Mouse (Mus musculus): ENCODE measurements around the gene Socs7. TPM values are rescaled to one million over a fixed set of nuclear protein-coding genes. Genes with fewer than 3 reads are reported as not detected.
"Not testable (repeated sequence)": the region's sequence is repeated elsewhere in the genome, so short reads cannot be mapped to it uniquely, and the experiment has no call there.

Socs7 gene
- 10 to 100 TPM; 87.3 to 94.1 TPM for total RNA-seq (2021)

DNA sequence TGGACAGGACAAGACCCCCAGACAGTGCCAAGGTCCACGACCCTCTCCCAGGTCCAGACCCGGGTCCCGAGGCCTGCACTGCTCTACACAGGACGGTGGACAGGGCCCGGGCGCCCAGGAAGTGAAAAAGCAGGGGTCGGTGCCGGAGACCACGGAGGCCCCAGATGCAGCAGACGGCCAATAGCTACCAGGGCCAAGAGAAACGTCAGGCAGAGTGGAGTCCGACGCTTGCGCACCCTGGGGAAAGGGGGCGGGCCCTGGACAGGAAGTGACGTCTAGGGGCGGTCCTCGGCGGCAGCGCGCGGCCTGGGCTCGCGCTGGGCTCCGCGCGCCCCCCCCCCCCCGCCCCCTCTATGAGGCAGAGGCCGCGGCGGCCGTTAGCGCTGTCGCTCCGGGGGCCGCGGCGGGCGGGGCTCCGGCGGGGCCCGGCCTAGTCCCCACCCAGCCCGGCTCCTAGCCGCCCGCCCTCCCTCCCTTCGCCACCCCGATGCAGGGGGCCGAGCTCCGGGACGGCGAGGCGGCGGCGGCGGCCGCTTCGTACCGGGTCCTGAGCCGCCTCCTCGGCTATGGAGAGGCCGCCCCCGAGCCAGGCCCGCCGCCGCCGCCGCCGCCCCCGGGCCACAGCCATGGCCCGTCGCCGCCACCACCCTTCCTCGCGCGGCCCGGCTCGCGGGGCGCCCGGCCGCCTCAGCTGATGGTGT, at the start of gene Socs7:
Socs7 (plus strand) TSS at position 604 of the 701 bp plus-strand sequence.
- intact Hi-C loops (cut with DNase I): loop anchor here (2.0 kb wide), 1 partner anchor 39 kb away; no protein-coding TSS in a partner anchor
- DNase-seq (ENCODE audit: low spot score in 2 of 2): peak; percentile 94 to 97

DNA sequence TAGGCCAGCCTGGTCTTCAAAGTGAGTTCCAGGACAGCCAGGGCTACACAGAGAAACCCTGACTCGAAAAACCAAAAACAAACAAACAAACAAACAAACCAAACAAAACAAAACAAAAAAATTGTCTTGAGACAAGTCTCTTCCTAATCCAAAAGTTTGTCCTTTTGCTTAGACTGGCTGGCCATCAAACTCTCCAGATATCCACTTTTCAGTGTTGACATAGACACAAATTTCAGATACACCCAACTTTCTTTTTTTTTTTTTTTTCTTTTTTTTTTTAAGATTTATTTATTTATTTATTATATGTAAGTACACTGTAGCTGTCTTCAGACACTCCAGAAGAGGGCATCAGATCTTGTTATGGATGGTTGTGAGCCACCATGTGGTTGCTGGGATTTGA, 49.5 kb upstream of the Socs7 start:
- not testable (repeated sequence) for DNase-seq (ENCODE audit: low spot score in 2 of 2)
- intact Hi-C loops (cut with DNase I): loop anchor here (5.0 kb wide), 2 partner anchors 71 to 116 kb away; no protein-coding TSS in a partner anchor

DNA sequence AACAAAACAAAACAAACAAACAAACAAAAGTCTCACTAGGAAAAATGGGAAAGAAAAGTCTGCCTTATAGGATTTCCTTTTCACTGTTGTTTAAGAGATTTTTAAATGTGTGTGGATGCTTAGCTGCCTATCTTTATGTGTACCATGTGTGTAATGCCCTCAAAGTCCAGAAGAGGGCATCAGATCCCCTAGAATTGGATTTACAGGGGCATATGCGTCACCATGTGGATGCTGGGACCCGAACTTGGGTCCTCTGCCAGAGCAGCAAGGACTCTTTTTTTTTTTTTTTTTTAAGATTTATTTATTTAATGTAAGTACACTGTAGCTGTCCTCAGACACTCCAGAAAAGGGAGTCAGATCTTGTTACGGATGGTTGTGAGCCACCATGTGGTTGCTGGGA, 48.2 kb upstream of the Socs7 start:
- DNase-seq (ENCODE audit: low spot score in 2 of 2): no peak
- intact Hi-C loops (cut with DNase I): loop anchor here (5.0 kb wide), 2 partner anchors 72 to 117 kb away; no protein-coding TSS in a partner anchor

DNA sequence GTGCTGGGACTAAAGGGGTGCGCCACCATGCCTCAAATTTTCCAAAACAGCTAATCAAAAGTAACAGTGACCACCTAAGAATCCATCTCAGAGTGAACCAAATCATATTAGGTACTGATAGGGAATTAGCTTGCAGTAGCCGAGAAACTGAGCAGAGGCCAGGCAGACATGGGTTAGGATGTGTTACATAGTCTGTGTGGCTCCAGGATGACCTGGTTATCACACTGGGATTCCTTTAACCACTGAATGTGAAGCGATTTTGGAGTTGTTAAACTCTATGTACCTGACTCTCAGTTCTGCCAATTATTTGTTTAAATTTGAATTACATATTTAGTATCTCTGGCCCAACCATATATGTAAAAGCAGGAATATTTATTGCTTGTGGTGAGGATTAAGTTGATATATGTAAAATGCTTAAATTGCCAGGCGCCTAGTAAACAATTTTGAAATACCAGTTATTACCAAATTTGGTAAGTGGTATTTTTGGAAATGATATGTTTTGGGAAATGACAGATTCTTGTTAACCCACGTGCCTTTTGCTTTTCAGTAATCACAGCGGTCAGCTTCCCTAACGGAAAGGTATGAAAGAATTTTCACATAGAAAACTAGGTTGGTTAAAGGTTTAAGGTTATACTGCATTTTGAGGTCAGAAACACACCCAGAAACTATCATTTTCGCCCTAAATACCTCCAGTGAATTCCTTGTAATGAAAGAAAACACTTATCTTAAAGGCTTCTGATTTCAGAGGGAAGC, 47.4 kb upstream of the Socs7 start:
- DNase-seq (ENCODE audit: low spot score in 2 of 2): no peak
- intact Hi-C loops (cut with DNase I): loop anchor here (5.0 kb wide), 2 partner anchors 73 to 118 kb away; no protein-coding TSS in a partner anchor

GRCm38 (mm10) chr11:97315504-97316503, 46.5 kb upstream of the Socs7 start, which contains the start of gene Mrpl45:
Mrpl45 (plus strand) TSS chr11:97315716.
- intact Hi-C loops (cut with DNase I): no loop called here
- DNase-seq (ENCODE audit: low spot score in 2 of 2): peak; percentile 99

GRCm38 (mm10) chr11:97321197-97321596, 41.2 kb upstream of the Socs7 start:
- no peak for DNase-seq (ENCODE audit: low spot score in 2 of 2)
- intact Hi-C loops (cut with DNase I): no loop called here

GRCm38 (mm10) chr11:97321894-97322600, 40.3 kb upstream of the Socs7 start:
- intact Hi-C loops (cut with DNase I): not testable (repeated sequence)

GRCm38 (mm10) chr11:97325224-97325623, 37.1 kb upstream of the Socs7 start:
- DNase-seq (ENCODE audit: low spot score in 2 of 2): no peak
- intact Hi-C loops (cut with DNase I): no loop called here

More at GRCm38 (mm10) chr11:97321894-97322600, 40.3 kb upstream of the Socs7 start:
- DNase-seq (ENCODE audit: low spot score in 2 of 2): not testable (repeated sequence)

GRCm38 (mm10) chr11:97328148-97328547, 34.2 kb upstream of the Socs7 start:
- DNase-seq (ENCODE audit: low spot score in 2 of 2): peak; percentile 50 to 62
- intact Hi-C loops (cut with DNase I): no loop called here

DNA sequence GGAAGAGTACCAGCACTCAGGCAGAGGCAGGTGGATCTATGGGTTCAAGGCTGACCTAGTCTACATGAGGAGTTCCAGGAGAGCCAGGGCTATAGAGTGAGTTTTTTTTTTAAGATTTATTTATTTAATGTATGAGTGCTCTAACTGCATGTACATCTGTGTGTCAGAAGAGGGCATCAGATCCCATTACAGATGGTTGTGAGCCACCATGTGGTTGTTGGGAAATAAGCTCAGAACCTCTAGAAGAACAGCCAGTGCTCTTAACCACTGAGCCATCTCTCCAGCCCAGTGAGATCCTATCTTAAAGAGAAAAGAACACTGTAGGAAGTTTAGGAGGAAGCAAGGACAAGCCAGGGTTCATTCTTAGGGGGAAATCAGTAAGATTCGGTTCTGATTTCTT, 32.0 kb upstream of the Socs7 start:
- intact Hi-C loops (cut with DNase I): no loop called here
- DNase-seq (ENCODE audit: low spot score in 2 of 2): no peak

DNA sequence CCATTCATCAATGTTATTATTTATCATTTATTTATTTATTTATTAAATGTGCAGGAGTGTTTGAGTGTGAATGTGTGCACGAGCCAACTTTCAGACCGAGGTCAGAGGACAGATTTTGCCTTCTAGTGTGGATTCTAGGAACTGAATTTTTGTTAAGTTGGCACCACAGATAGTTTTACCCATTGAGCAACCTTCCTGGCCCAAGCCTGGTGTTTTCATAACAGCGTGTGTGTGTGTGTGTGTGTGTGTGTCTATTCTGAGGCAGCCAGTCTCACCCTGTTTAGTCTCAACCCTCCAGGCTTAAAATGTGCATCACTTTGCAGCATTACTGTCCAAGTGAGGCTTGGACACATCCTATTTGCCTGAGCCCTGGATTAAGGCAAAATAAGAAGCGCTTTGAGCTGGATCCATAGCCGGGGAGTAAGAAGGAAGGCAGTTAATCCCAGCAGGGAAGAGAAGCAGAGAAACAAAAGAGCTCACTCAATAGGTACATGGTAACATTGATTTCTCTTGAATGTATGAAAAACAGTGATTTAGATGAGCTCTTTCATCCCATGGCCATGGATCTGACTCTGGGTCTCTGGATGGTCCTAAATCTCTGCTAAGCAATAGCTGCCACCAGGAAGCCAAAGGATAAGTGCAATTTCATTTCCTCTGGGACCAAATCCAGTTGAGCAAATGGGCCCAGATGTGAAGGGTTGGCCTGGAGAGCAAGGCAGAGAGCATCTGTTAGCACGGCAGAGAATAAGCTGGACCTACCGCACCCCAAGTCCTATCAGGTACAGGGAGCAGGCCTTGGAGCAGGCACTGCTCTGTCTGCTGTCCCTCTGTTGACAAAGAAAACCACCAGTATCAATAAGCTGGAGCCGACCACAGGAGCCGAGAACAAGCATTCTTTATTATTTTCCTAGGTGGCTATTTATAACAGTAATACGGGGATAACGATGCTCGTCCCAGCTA, 30.8 kb upstream of the Socs7 start:
- no peak for DNase-seq (ENCODE audit: low spot score in 2 of 2)
- intact Hi-C loops (cut with DNase I): no loop called here

GRCm38 (mm10) chr11:97333044-97333443, 29.3 kb upstream of the Socs7 start:
- intact Hi-C loops (cut with DNase I): no loop called here
- no peak for DNase-seq (ENCODE audit: low spot score in 2 of 2)

DNA sequence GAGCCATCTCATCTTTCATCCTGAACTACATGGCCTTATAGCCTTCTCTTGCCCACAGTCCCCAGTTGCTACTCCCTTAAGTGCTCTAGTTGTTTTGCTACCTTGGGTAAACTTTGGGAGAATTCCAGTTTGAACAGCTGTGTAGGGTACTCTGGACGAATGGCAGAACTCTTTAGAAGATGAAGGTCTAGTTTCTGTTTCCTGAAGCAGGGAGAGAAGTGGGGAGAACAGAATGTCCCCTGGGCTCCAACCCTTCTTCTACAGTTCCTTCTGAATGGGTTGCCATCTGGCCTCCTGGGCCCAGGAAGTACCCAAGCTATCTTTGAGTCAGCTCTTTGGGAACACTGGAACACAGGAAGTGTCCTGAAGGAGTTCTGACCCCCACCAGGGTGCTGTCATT, 28.5 kb upstream of the Socs7 start:
- intact Hi-C loops (cut with DNase I): no loop called here
- no peak for DNase-seq (ENCODE audit: low spot score in 2 of 2)

DNA sequence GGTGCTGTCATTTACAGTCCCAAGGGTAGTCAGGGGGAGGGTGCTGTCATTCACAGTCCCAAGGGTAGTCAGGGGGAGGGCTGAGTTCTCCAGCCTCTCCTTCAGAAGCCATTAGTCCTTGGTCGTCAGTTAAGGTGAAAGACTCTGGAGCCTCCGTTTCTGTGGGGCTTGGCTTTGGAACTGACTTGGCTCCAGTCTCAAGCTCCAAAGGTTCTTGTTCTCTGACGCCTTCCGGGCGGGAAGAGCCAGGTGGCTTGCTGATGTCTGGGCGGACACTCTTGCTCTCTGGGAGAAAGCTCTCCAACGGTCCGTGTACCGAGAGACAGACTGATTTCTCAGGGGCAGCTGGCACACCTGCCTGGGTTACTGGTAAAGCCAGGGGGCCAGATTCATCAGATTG, 28.0 kb upstream of the Socs7 start:
- intact Hi-C loops (cut with DNase I): no loop called here
- no peak for DNase-seq (ENCODE audit: low spot score in 2 of 2)

DNA sequence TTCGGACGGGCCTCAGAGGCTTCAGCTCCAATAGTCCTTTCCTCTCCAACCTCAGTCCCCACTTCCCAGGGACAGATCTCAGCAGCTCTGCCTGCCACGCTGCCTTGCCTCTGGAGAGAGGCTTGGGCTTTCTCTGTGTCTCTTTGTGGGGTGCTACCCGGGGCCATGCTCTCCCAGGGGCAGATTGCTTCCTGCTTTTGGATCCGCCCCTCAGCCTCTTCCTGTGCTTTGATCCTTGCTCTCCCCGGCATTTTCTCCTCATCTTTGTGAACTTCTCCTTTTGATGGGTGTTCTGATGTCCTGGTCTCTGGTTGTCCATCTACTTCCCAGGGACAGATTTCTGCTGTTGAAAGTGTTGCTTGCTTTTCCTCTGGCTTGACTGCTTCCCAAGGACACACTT, 26.1 kb upstream of the Socs7 start:
- no peak for DNase-seq (ENCODE audit: low spot score in 2 of 2)
- intact Hi-C loops (cut with DNase I): no loop called here

GRCm38 (mm10) chr11:97336751-97337345, 25.5 kb upstream of the Socs7 start:
- intact Hi-C loops (cut with DNase I): no loop called here
- no peak for DNase-seq (ENCODE audit: low spot score in 2 of 2)

DNA sequence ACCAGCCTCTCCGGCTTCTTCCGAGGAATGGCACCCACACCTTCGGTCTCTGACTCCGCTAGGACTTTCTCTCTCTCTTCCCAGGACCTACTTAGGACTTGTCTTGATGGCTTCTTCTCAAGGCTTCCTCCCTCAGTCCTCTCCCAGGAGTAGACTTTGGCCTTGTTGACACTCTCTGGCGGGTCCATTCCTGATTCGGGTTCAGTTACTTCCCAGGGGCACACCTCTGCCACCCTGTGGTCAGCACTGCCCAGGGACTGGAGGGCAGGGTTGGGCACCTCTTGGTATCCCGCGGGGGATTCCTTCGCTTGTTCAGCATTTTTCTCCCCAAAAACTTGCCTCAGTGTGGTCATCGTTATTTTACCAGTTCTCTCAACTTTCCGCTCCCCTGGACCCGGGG, 25.0 kb upstream of the Socs7 start:
- DNase-seq (ENCODE audit: low spot score in 2 of 2): no peak
- intact Hi-C loops (cut with DNase I): no loop called here
